Mouse (Mus musculus): ENCODE results near the gene Phrf1. TPM values are rescaled to one million over a fixed set of nuclear protein-coding genes. Genes with fewer than 3 reads are reported as not detected.
A peak's percentile ranks its signal among the peaks of the same experiment; 100 is the strongest.

The Phrf1 gene
- polyA plus RNA-seq (2015; fragmentation: Nextera tagmentation; extraction: Ambion mirVana): 66.1 and 71.7 TPM in 2 replicates

- Histone ChIP-seq H3K4me1 (replicated peaks) (peaks cover 26% of the 10 kb centered on the region), H3K4me2 (peak within 1 kb of the TSS; percentile 95), H3K27ac (replicated peaks) (peak within 1 kb of the TSS; percentile 96), H3K9me3 (no peaks in the 10 kb centered on the region), H3K36me3 (peaks cover 25% of the 10 kb centered on the region), H3K27me3 (no peaks in the 10 kb centered on the region), H3K9ac (peak within 1 kb of the TSS; percentile 94), H3K4me3 (peak within 1 kb of the TSS; percentile 94)
- WGBS: under 1% methylated on average over 75 of the region's 76 CpGs
- ATAC-seq (ENCODE audit: low FRiP score, low read depth): peak; percentile 95
Measured at GRCm38 (mm10) chr7:141228279-141229067, at the start of gene Phrf1. Gene Phrf1, plus strand, starts transcription at chr7:141228784.

GRCm38 (mm10) chr7:141188194-141188593 lies 40.4 kb upstream of the Phrf1 start:
- no peak overlapping the region for H3K4me2 ChIP-seq
- H3K9me3 ChIP-seq: no peaks in the 10 kb centered on the region
- ATAC-seq (ENCODE audit: low FRiP score, low read depth): no peak
- peaks cover 14% of the 10 kb centered on the region for H3K4me1 ChIP-seq (replicated peaks)
- 88% methylated on average over 3 of the region's 3 CpGs for WGBS
- H3K9ac ChIP-seq: no peak overlapping the region
- H3K4me3 ChIP-seq: no peak overlapping the region
- no peak overlapping the region for H3K27ac ChIP-seq (replicated peaks)
- peaks cover 33% of the 10 kb centered on the region for H3K36me3 ChIP-seq
- H3K27me3 ChIP-seq: no peaks in the 10 kb centered on the region

GRCm38 (mm10) chr7:141188733-141189132 lies 39.9 kb upstream of the Phrf1 start:
- ATAC-seq (ENCODE audit: low FRiP score, low read depth): no peak
- 99% methylated on average over 3 of the region's 3 CpGs for WGBS
- Histone ChIP-seq H3K4me2 (no peak overlapping the region), H3K4me1 (replicated peaks) (peaks cover 15% of the 10 kb centered on the region), H3K9me3 (no peaks in the 10 kb centered on the region), H3K9ac (no peak overlapping the region), H3K27ac (replicated peaks) (no peak overlapping the region), H3K4me3 (no peak overlapping the region), H3K27me3 (no peaks in the 10 kb centered on the region), H3K36me3 (peaks cover 33% of the 10 kb centered on the region)

GRCm38 (mm10) chr7:141190220-141190619 lies 38.4 kb upstream of the Phrf1 start:
- H3K4me1 ChIP-seq (replicated peaks): peaks cover 26% of the 10 kb centered on the region
- ATAC-seq (ENCODE audit: low FRiP score, low read depth): no peak
- no peaks in the 10 kb centered on the region for H3K27me3 ChIP-seq
- peaks cover 33% of the 10 kb centered on the region for H3K36me3 ChIP-seq
- H3K4me3 ChIP-seq: no peak overlapping the region
- H3K27ac ChIP-seq (replicated peaks): no peak overlapping the region
- no peak overlapping the region for H3K9ac ChIP-seq
- H3K4me2 ChIP-seq: no peak overlapping the region
- 89% methylated on average over 3 of the region's 3 CpGs for WGBS
- H3K9me3 ChIP-seq: no peaks in the 10 kb centered on the region

GRCm38 (mm10) chr7:141191036-141191435 lies 37.5 kb upstream of the Phrf1 start:
- H3K36me3 ChIP-seq: peaks cover 33% of the 10 kb centered on the region
- no peaks in the 10 kb centered on the region for H3K27me3 ChIP-seq
- peaks cover 29% of the 10 kb centered on the region for H3K4me1 ChIP-seq (replicated peaks)
- no peak overlapping the region for H3K27ac ChIP-seq (replicated peaks)
- no peaks in the 10 kb centered on the region for H3K9me3 ChIP-seq
- no peak overlapping the region for H3K4me2 ChIP-seq
- ATAC-seq (ENCODE audit: low FRiP score, low read depth): no peak
- no peak overlapping the region for H3K4me3 ChIP-seq
- no peak overlapping the region for H3K9ac ChIP-seq
- 92% methylated on average over 14 of the region's 14 CpGs for WGBS

- Histone ChIP-seq H3K4me1 (replicated peaks) (peaks cover 29% of the 10 kb centered on the region), H3K4me3 (peak overlapping the region; percentile 67; the same call in 1 of the 2 replicates), H3K27ac (replicated peaks) (no peak overlapping the region), H3K27me3 (no peaks in the 10 kb centered on the region), H3K9me3 (no peaks in the 10 kb centered on the region), H3K9ac (peak overlapping the region; percentile 98; the same call in 1 of the 2 replicates), H3K36me3 (peaks cover 33% of the 10 kb centered on the region), H3K4me2 (peak overlapping the region; percentile 100)
- WGBS: 91% methylated on average over 24 of the region's 24 CpGs
- no peak for ATAC-seq (ENCODE audit: low FRiP score, low read depth)
Measured at GRCm38 (mm10) chr7:141191796-141192685, 36.5 kb upstream of the Phrf1 start.

- no peaks in the 10 kb centered on the region for H3K27me3 ChIP-seq
- peaks cover 29% of the 10 kb centered on the region for H3K4me1 ChIP-seq (replicated peaks)
- no peaks in the 10 kb centered on the region for H3K9me3 ChIP-seq
- H3K9ac ChIP-seq: peak overlapping the region; percentile 98
- H3K4me2 ChIP-seq: peak overlapping the region; percentile 100
- peaks cover 33% of the 10 kb centered on the region for H3K36me3 ChIP-seq
- no peak for ATAC-seq (ENCODE audit: low FRiP score, low read depth)
- peak overlapping the region; percentile 87 for H3K27ac ChIP-seq (replicated peaks)
- 27% methylated on average over 12 of the region's 12 CpGs for whole genome bisulfite sequencing
- H3K4me3 ChIP-seq: peak overlapping the region; percentile 67
Measured at GRCm38 (mm10) chr7:141192776-141193347, 35.7 kb upstream of the Phrf1 start.

GRCm38 (mm10) chr7:141193348-141193856 lies 35.2 kb upstream of the Phrf1 start:
- Histone ChIP-seq H3K36me3 (peaks cover 33% of the 10 kb centered on the region), H3K27me3 (no peaks in the 10 kb centered on the region), H3K9me3 (no peaks in the 10 kb centered on the region), H3K27ac (replicated peaks) (peak overlapping the region; percentile 87), H3K4me1 (replicated peaks) (peaks cover 29% of the 10 kb centered on the region), H3K4me3 (peak overlapping the region; percentile 67), H3K4me2 (peak overlapping the region; percentile 100), H3K9ac (peak overlapping the region; percentile 98)
- no peak for ATAC-seq (ENCODE audit: low FRiP score, low read depth)
- whole genome bisulfite sequencing: 0% methylated on average over 32 of the region's 43 CpGs

GRCm38 (mm10) chr7:141193948-141194347 lies 34.6 kb upstream of the Phrf1 start, which contains the start of the genes Hras and Lrrc56:
Gene Hras, minus strand, starts transcription at chr7:141194005.
Gene Lrrc56, plus strand, starts transcription at chr7:141194157.
- peak within 1 kb of the TSS; percentile 67 for H3K4me3 ChIP-seq
- H3K36me3 ChIP-seq: peaks cover 31% of the 10 kb centered on the region
- H3K27me3 ChIP-seq: no peaks in the 10 kb centered on the region
- H3K27ac ChIP-seq (replicated peaks): peak within 1 kb of the TSS; percentile 87
- H3K9ac ChIP-seq: peak within 1 kb of the TSS; percentile 98
- peaks cover 29% of the 10 kb centered on the region for H3K4me1 ChIP-seq (replicated peaks)
- peak; percentile 95 for ATAC-seq (ENCODE audit: low FRiP score, low read depth)
- H3K4me2 ChIP-seq: peak within 1 kb of the TSS; percentile 100
- under 1% methylated on average over 33 of the region's 39 CpGs for WGBS
- H3K9me3 ChIP-seq: no peaks in the 10 kb centered on the region

GRCm38 (mm10) chr7:141194409-141194808 lies 34.2 kb upstream of the Phrf1 start:
- WGBS: 0% methylated on average over 23 of the region's 23 CpGs
- Histone ChIP-seq H3K4me2 (peak overlapping the region; percentile 100), H3K9me3 (no peaks in the 10 kb centered on the region), H3K4me3 (peak overlapping the region; percentile 67), H3K27me3 (no peaks in the 10 kb centered on the region), H3K4me1 (replicated peaks) (peaks cover 29% of the 10 kb centered on the region), H3K9ac (peak overlapping the region; percentile 53), H3K36me3 (peaks cover 26% of the 10 kb centered on the region), H3K27ac (replicated peaks) (peak overlapping the region; percentile 81)
- ATAC-seq (ENCODE audit: low FRiP score, low read depth): no peak

- peak; percentile 21 for ATAC-seq (ENCODE audit: low FRiP score, low read depth)
- H3K9ac ChIP-seq: peak overlapping the region; percentile 53
- peak overlapping the region; percentile 100 for H3K4me2 ChIP-seq
- no peaks in the 10 kb centered on the region for H3K27me3 ChIP-seq
- peak overlapping the region; percentile 67 for H3K4me3 ChIP-seq
- H3K27ac ChIP-seq (replicated peaks): peak overlapping the region; percentile 81
- WGBS: under 1% methylated on average over 28 of the region's 28 CpGs
- H3K4me1 ChIP-seq (replicated peaks): peaks cover 29% of the 10 kb centered on the region
- H3K9me3 ChIP-seq: no peaks in the 10 kb centered on the region
- H3K36me3 ChIP-seq: peaks cover 22% of the 10 kb centered on the region
Measured at GRCm38 (mm10) chr7:141194830-141195229, 33.8 kb upstream of the Phrf1 start.
